Mouse (Mus musculus): ENCODE measurements at regions not wholly inside any gene's neighbourhood (a gene's known extent, or its start where the extent isn't known, plus 50 kb on each side); places are given as distances from the start of the nearest gene placed in this dataset.

DNA sequence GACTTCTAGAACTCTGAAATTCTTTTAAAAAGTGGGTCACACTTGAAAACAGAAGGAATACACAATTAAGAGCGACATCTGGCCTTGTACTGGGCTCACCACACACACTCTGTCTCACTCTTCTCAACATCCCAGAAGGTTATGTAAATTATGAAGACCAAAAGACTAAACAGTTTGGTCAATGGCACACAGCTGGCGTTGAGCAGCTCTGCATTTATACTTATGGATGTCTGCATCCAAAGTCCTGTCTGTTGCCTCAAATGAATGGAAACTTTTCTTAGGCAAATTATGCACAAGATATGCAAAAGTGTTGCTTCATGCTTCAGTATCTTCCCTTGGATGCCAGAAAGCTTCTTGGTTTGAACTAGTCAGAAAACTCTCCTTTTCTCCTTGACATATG lies 323.5 kb downstream of the Ppp3ca start:
- peak in 1 of 2 experiments; percentile 34 for DNase-seq (ENCODE audit: low spot score in 2 of 2)
- intact Hi-C loops (cut with DNase I), result loop anchor here (5.0 to 10.0 kb wide), 2 partner anchors 161 to 1109 kb away; no protein-coding TSS in a partner anchor

GRCm38 (mm10) chr3:136994361-136995083 lies 324.6 kb downstream of the Ppp3ca start:
- intact Hi-C loops (cut with DNase I), result loop anchor here (5.0 to 10.0 kb wide), 6 partner anchors 108 to 1110 kb away; partner anchors contain the start of gene Ppp3ca
- DNase-seq (ENCODE audit: low spot score in 2 of 2), result peak in 1 of 2 experiments; percentile 55

- intact Hi-C loops (cut with DNase I), result loop anchor here (5.0 to 10.0 kb wide), 5 partner anchors 107 to 1111 kb away; partner anchors contain the start of gene Ppp3ca
- peak; percentile 36 to 64 for DNase-seq (ENCODE audit: low spot score in 2 of 2)
These were observed 325.8 kb downstream of the Ppp3ca start for GRCm38 (mm10) chr3:136995611-136996335.

DNA sequence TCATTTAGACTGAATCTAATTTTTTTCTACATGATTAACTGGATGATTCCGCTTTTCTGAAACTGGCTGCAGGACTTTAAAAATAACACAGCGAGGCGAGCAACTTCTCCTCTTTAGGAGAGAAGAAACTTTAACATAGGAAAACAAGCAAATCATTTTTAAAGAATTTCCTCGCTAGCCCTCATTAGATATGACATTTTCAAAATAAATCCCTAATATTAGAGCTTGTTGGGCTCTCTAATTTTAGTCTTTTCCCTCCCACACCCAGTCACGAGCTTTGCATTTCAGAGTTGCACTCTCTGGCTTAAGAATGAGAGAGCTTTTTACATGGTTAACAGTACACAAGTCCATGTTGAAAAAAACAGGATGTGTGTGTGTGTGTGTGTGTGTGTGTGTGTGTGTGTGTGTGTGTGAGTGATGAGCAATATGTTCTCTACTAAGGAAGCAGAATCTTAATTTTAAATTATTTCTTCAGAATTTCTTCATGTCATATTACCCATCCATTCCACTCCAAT lies 326.5 kb downstream of the Ppp3ca start:
- peak; percentile 34 to 54 for DNase-seq (ENCODE audit: low spot score in 2 of 2)
- intact Hi-C loops (cut with DNase I), result loop anchor here (5.0 to 10.0 kb wide), 5 partner anchors 106 to 1112 kb away; partner anchors contain the start of gene Ppp3ca

GRCm38 (mm10) chr3:137011551-137011950 lies 329.3 kb upstream of the Emcn start:
- DNase-seq (ENCODE audit: low spot score in 2 of 2), result no peak
- intact Hi-C loops (cut with DNase I), result no loop called here

DNA sequence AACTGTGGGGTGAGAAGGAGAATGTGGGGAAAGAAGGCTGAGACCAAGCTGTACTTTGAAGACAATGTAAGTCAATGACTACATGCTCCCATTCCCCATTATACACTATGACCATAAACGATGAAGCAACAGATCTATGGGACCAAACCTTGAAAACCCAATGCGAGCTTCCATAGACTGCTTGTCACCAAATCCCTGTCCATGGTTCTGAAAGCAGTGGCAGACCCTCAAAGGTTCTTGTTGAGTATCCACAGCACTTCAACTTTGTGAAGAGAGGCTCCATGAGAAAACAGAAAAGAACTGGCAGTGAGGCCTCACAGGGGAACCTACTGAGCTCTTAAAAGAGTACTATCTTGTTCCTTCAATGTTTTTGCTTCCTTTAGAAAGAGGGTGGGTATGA lies 326.2 kb upstream of the Emcn start:
- no peak for DNase-seq (ENCODE audit: low spot score in 2 of 2)
- intact Hi-C loops (cut with DNase I), result no loop called here

DNA sequence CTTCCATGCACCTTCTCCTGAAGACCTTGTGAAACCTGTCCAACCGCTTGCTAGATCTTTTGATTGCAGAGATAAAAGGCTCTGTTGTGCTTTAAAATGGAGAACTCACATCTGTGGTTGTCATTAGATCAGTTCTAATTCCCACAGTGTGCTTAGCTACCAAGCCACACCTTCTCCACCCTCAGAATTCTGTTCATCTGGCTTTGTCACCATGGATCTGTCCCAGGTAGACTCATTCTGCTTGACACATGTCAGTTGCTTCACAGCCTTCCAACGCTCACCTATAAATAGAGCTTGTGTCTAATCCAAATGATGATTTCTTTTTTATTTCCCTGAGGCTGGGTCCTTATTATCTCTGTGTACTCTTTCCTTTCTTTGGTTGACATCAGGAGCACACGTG lies 325.7 kb upstream of the Emcn start:
- DNase-seq (ENCODE audit: low spot score in 2 of 2), result no peak

GRCm38 (mm10) chr3:137019971-137020634 lies 320.8 kb upstream of the Emcn start:
- intact Hi-C loops (cut with DNase I), result no loop called here
- DNase-seq (ENCODE audit: low spot score in 2 of 2), result peak in 1 of 2 experiments; percentile 16

More for the DNA sequence above, 325.7 kb upstream of the Emcn start:
- intact Hi-C loops (cut with DNase I), result no loop called here

DNA sequence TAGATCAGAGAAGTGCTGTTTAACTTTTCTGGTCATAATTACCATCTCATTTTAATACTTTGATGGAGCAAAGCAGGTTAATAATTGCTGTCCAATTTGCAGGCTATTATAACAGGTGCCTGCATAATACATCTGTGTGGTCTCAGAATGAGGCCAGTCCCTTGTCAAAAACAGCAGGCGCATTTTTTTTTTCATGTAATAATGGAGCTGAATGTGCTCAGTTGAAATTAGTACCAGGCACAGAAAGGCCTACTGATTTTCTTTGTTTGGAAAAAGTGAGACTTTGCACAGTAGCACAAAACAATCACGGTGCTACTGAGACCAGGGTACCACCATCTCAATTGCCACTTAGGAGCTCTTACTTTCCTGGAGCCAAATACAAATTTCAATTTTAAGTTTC lies 311.3 kb upstream of the Emcn start:
- DNase-seq (ENCODE audit: low spot score in 2 of 2), result no peak
- intact Hi-C loops (cut with DNase I), result no loop called here

DNA sequence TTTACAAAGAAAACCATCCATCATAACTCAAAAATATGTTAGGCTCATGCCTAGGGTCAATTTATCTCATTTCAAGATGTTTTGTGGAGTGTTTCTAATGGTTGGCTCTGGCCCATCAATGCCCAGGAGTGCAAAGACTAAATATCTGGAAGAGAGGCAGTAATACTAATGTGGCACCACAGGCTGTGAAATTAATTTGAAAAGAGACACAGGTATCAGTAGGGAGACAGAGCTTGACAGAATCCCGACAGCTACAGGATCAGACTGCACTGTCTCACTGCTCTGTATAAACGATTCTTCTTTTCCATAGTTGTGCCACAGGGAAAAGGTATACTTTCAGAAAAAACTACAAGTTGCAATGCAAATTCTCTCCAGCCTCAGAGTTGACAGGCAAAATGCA lies 308.1 kb upstream of the Emcn start:
- no peak for DNase-seq (ENCODE audit: low spot score in 2 of 2)
- intact Hi-C loops (cut with DNase I), result no loop called here

DNA sequence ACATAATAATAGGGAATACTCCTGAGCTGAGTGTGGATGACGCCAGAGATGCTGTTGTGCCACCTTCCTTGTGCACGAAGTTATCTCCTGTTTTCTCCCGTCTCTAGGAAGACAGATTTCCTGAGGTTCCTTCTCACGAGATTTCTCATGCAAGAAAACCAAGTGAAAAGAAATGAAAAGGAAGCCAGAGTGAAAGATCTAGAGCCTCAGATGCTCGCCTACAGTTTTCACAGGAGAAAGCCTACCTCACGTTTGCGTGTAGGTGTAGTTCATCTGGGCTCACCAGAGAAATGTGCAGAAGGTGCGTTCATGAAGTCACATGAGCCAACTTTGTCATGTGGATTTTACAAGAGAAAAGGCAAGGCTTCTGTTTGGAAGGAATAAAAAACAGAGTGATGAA lies 301.2 kb upstream of the Emcn start:
- intact Hi-C loops (cut with DNase I), result no loop called here
- peak in 1 of 2 experiments; percentile 70 for DNase-seq (ENCODE audit: low spot score in 2 of 2)

- intact Hi-C loops (cut with DNase I), result no loop called here
- DNase-seq (ENCODE audit: low spot score in 2 of 2), result no peak
These were observed 284.2 kb upstream of the Emcn start for GRCm38 (mm10) chr3:137056544-137057224.

GRCm38 (mm10) chr3:137057225-137057910 lies 283.5 kb upstream of the Emcn start:
- peak; percentile 80 to 87 for DNase-seq (ENCODE audit: low spot score in 2 of 2)
- intact Hi-C loops (cut with DNase I), result no loop called here

DNA sequence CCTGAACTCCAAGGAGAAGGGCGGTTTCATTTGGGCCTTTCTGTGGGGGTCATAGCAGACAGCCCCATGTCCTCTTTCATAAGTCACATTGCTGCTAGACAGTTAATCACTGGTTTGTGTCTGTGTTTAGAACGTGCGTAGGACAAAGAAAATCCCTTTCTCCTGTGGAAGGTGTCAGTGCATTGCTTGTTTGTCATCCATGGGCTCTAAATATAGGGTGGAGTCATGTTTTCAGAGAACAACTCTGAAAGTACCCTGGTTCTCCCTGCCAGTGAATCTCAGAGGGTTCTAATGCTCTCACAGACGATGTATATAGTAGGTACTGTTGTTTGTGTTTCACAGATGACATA lies 283.0 kb upstream of the Emcn start:
- DNase-seq (ENCODE audit: low spot score in 2 of 2), result peak in 1 of 2 experiments; percentile 25
- intact Hi-C loops (cut with DNase I), result no loop called here

DNA sequence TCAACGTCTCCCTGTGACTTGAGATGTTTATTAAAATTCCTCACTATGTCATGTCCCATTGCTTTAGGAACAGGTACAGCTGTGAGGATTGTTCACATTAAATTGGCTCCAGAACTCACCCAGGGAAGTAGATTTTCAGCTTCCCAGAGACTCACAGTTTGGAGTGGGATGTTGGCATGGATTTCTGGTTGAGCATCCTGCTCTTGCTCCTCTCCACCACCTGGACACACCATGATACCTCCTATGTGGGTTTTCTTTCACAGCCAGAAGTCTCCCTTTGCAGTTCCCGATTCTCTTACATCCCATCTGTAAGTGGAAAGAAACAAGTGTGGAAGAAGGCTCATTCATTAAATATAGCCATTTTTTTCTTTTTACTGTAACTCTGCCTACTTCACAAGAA lies 278.8 kb upstream of the Emcn start:
- peak in 1 of 2 experiments; percentile 66 for DNase-seq (ENCODE audit: low spot score in 2 of 2)
- intact Hi-C loops (cut with DNase I), result no loop called here

DNA sequence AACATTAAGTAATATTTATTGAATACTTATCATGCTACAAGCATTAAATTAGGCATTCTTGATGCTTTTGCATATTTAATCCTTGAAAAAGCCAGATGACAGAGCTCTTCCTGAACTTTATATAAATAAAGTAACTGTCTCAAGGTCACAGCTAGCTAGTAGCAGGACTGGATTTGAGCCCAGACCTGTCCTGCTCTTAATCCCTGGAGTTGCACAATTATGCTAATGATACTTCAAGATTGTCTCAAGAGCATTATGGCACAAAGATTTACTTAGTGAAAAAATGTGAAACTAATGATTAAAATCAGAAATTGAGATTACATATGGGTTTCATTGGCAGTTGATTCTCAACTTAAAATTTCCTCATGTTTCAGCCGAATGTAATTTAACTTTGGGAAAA lies 273.5 kb upstream of the Emcn start:
- intact Hi-C loops (cut with DNase I), result no loop called here

DNA sequence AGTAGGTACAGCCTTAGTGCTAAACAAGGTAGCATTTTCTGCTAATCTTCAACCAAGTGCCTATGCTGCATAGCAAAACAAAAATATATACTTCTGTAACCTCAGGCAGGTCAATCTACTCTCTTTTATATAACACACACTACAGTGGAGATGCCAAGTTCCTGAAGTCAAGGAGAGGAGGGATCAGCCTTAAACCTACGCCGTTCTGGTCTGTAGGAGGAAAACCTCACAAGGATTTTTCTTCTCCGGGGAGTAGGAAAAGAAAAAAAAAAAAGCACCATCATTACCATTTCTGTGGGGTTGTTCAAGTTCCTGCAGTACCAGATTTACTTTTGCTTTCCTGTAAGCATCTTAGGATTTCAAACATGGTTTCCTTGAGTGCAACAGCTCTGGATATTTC lies 271.5 kb upstream of the Emcn start:
- intact Hi-C loops (cut with DNase I), result no loop called here
- DNase-seq (ENCODE audit: low spot score in 2 of 2), result peak in 1 of 2 experiments; percentile 57

More for the DNA sequence above, 273.5 kb upstream of the Emcn start:
- DNase-seq (ENCODE audit: low spot score in 2 of 2), result no peak

DNA sequence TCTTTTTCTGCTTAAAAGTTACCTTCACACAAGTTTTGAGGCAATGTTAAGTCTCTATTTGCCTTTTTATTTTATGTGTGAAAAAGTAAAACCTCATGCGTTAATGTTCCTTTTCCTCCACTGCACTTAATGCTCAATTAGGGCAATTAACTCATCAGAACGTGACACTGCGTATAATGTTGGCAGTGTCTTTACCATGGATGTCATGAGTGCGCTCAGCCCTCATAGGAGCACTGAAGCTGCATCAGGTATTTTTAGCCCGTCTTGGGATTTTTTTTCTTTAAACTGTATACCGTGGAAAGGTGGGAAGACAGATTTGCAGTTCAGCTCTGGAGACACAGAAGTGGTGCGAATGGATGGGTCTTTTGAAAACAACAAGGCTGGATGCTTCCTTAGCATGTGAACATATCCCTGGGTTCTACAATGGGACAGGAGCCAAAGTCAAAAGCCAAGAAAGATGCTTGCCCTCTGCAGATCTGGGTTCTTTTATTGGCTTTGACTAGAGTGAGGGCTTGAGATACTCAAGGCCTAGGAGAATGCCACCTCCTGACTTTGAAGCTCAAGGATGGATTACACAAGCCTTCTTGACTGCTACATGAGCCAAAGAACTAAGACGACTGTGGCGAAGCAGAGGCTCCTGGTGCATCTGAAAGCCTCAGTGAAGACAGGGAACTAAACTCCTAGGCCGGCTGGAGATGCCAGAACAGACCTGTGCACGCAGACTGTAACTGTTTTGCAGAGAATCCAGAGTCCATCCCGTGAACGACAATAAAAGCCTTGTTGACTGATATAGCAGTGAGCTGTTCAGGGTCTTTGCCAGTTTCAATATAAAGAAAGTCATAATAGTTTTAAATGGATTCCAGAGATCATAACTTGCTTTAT lies 262.9 kb upstream of the Emcn start:
- intact Hi-C loops (cut with DNase I), result no loop called here
- no peak for DNase-seq (ENCODE audit: low spot score in 2 of 2)
